ENCODE assay signal across 43 mouse cellular contexts in the genomic region with DNA sequence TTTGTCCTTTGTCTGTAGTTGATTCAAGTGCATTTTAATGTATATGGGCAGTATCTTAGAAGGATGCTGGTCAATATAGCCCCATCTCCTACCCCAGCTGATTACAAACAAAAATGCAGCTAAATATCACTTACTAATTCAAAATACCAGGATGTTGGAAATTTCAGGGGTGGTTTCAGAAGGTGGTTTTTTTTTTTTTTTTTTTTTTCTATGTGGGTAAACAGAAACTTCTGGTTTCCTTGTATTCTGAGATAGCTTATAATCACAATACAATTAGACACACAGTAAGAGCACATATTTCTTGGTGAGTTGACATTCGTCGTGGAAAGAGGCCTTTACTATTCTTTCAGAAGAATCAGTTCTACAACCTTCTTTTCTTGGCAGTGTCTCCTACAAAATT. TPM values are rescaled to one million over a fixed set of nuclear protein-coding genes. Genes with fewer than 3 reads are reported as not detected.
"Had no signal": no experiment of that assay in that cellular context is flagged by ENCODE, and none has a peak within 500 bp of the region (broad histone marks: within the 10 kb centered on the region; RNA-seq: fewer than 3 reads in every experiment).

No protein-coding gene starts in this region.

- H3K4me3 ChIP-seq: heart, embryonic 10.5 days; heart, embryonic 12.5 days; heart, embryonic 13.5 days; heart, embryonic 15.5 days; hindbrain, embryonic 10.5 days; hindbrain, embryonic 12.5 days; hindbrain, embryonic 13.5 days; hindbrain, embryonic 15.5 days; intestine, embryonic 15.5 days; kidney, embryonic 15.5 days; layer of hippocampus, adult 2 months had no signal

- H3K9me3 ChIP-seq: heart, embryonic 10.5 days; heart, embryonic 12.5 days; heart, embryonic 13.5 days; heart, embryonic 15.5 days; hindbrain, embryonic 10.5 days; hindbrain, embryonic 12.5 days; hindbrain, embryonic 13.5 days; hindbrain, embryonic 15.5 days; intestine, embryonic 15.5 days; kidney, embryonic 15.5 days had no signal

- H3K4me1 ChIP-seq: heart, embryonic 10.5 days; heart, embryonic 12.5 days; heart, embryonic 15.5 days; hindbrain, embryonic 10.5 days; hindbrain, embryonic 12.5 days; hindbrain, embryonic 13.5 days; hindbrain, embryonic 15.5 days; intestine, embryonic 15.5 days; kidney, embryonic 15.5 days had no signal

- DNase-seq: heart, postnatal 10 days; heart, postnatal 14 days; heart, postnatal 36 days; heart, postnatal 4 days; kidney, adult 11 months; kidney, adult 18-20 months; kidney, adult 2 months; kidney, adult 8-10 months; kidney, adult 9 months; kidney, postnatal 10 days; kidney, postnatal 14 days; kidney, postnatal 25 days; kidney, postnatal 36 days; layer of hippocampus, adult 9-11 months; layer of hippocampus, postnatal 36 days had no signal

- H3K27ac ChIP-seq: heart, embryonic 10.5 days; heart, embryonic 13.5 days; heart, embryonic 15.5 days; hindbrain, embryonic 10.5 days; hindbrain, embryonic 12.5 days; hindbrain, embryonic 13.5 days; hindbrain, embryonic 14.5 days; hindbrain, embryonic 15.5 days; hindbrain, postnatal 0 days; intestine, embryonic 15.5 days; kidney, embryonic 15.5 days; kidney, postnatal 0 days; layer of hippocampus, adult 2 months had no signal

- H3K36me3 ChIP-seq: heart, embryonic 10.5 days; heart, embryonic 12.5 days; heart, embryonic 13.5 days; heart, embryonic 15.5 days; hindbrain, embryonic 10.5 days; hindbrain, embryonic 12.5 days; hindbrain, embryonic 13.5 days; hindbrain, embryonic 15.5 days; intestine, embryonic 15.5 days; kidney, embryonic 15.5 days had no signal

- H3K27me3 ChIP-seq: heart, embryonic 12.5 days; heart, embryonic 13.5 days; heart, embryonic 15.5 days; hindbrain, embryonic 12.5 days; hindbrain, embryonic 13.5 days; hindbrain, embryonic 15.5 days; intestine, embryonic 15.5 days; kidney, embryonic 15.5 days had no signal

- ATAC-seq: hindbrain, embryonic 16.5 days; hindbrain, postnatal 0 days; inflammation-experienced regulatory T-cells, adult 6 months; intestine, postnatal 0 days had no signal

- H3K4me2 ChIP-seq: heart, embryonic 11.5 days; heart, embryonic 12.5 days; heart, embryonic 13.5 days; heart, embryonic 15.5 days; hindbrain, embryonic 12.5 days; hindbrain, embryonic 13.5 days; hindbrain, embryonic 14.5 days; hindbrain, embryonic 15.5 days; intestine, embryonic 15.5 days; kidney, embryonic 15.5 days had no signal

- H3K9ac ChIP-seq: heart, embryonic 12.5 days; heart, embryonic 13.5 days; heart, embryonic 15.5 days; hindbrain, embryonic 12.5 days; hindbrain, embryonic 13.5 days; hindbrain, embryonic 14.5 days; hindbrain, embryonic 15.5 days; intestine, embryonic 15.5 days; kidney, embryonic 15.5 days had no signal

RNA-seq across cellular contexts. Expression of a gene that starts 39.5 kb away (rescaled TPM):
- total RNA-seq: heart, adult 8-10 months; heart, postnatal 10 days; heart, postnatal 25 days; heart, postnatal 36 days; hematopoietic stem cell, adult 5-6 weeks; hindbrain, postnatal 0 days; layer of hippocampus, adult 18-20 months; layer of hippocampus, adult 2 months; layer of hippocampus, adult 8-10 months; layer of hippocampus, postnatal 10 days; layer of hippocampus, postnatal 25 days; layer of hippocampus, postnatal 36 days had no signal
- polyA plus RNA-seq: hindbrain, embryonic 10.5 days; hindbrain, embryonic 11.5 days; hindbrain, embryonic 12.5 days; hindbrain, embryonic 13.5 days; hindbrain, embryonic 14.5 days; hindbrain, postnatal 0 days; intestine, embryonic 14.5 days; kidney, embryonic 14.5 days had no signal
